Mouse (Mus musculus) thymus, adult 2 months (tissue): ENCODE results near the gene Gm11444. TPM values are rescaled to one million over a fixed set of nuclear protein-coding genes. Genes with fewer than 3 reads are reported as not detected.

Experiments used
- DNase-seq: peaks from one replicate; pipeline ENCODE4 v3.0.0; 2021
- H3K27ac ChIP-seq: fragments of 200-500 bp; 2 replicates; pipeline ENCODE4 v1.5.1; 2012; ENCODE audit warnings: low read length, control low read depth; ENCODE audit not compliant: control insufficient read depth, insufficient read depth
- H3K27me3 ChIP-seq: fragments of 200-500 bp; 2 replicates; pipeline ENCODE4 v1.6.1; 2012; ENCODE audit warnings: mild to moderate bottlenecking, low read length, moderate library complexity, mixed read lengths; ENCODE audit not compliant: control insufficient read depth, insufficient read depth
- H3K36me3 ChIP-seq: fragments of 200-500 bp; 2 replicates; pipeline ENCODE4 v1.6.1; 2012; ENCODE audit warnings: mild to moderate bottlenecking, low read length, moderate library complexity; ENCODE audit not compliant: control insufficient read depth, insufficient read depth
- H3K4me1 ChIP-seq: fragments of 200-500 bp; replicated peaks from 2 replicates; pipeline ENCODE4 v1.6.1; 2012; ENCODE audit warnings: low read length; ENCODE audit not compliant: control insufficient read depth, insufficient read depth
- H3K4me3 ChIP-seq: fragments of 200-500 bp; 2 replicates; pipeline ENCODE4 v1.5.1; 2012; ENCODE audit warnings: mild to moderate bottlenecking, low read length, control low read depth, moderate library complexity; ENCODE audit not compliant: control insufficient read depth, insufficient read depth
- CTCF ChIP-seq: fragments of 200-500 bp; IDR thresholded peaks from 2 replicates; pipeline ENCODE4 v1.5.1; 2012; ENCODE audit warnings: mild to moderate bottlenecking, control low read depth, low read length, moderate library complexity, borderline replicate concordance; ENCODE audit not compliant: control insufficient read depth, poor library complexity, insufficient read depth; ENCODE audit errors: extremely low read depth
- POLR2A ChIP-seq: fragments of 200-500 bp; IDR thresholded peaks from 2 replicates; pipeline ENCODE4 v1.6.1; 2012; ENCODE audit warnings: mild to moderate bottlenecking, low read length, control low read depth, moderate library complexity; ENCODE audit not compliant: control insufficient read depth, poor library complexity, insufficient read depth; ENCODE audit errors: extremely low read depth
- WGBS: fragments of 180-500 bp; shearing (Covaris S2); methylation state at CpG from one replicate; pipeline ENCODE4 v1.1.7; 2018; 5-methylcytosine and 5-hydroxymethylcytosine counted together
- polyA plus RNA-seq: library from polyadenylated mRNA; depleted of rRNA; stranded (reverse); fragments of >200 nt; gene quantifications from 2 replicates; pipeline ENCODE4 v1.2.3, GENCODE M21; 2012

The Gm11444 gene
- polyA plus RNA-seq, 1 experiment: not detected

GRCm38 (mm10) chr11:85835753-85836522 lies 14.2 kb downstream of the Gm11444 start:
- H3K27ac ChIP-seq: no peak overlapping the region
- H3K27me3 ChIP-seq: peaks cover 56% of the 10 kb centered on the region
- no peaks in the 10 kb centered on the region for H3K36me3 ChIP-seq
- peaks cover 3% of the 10 kb centered on the region; the same call in 1 of the 2 replicates for H3K4me1 ChIP-seq
- 18% methylated on average over 16 of the region's 16 CpGs for WGBS
- no peak overlapping the region for H3K4me3 ChIP-seq
- TF ChIP-seq POLR2A (no peak), CTCF (no peak)
- no peak for DNase-seq

GRCm38 (mm10) chr11:85835001-85835752 lies 15.0 kb downstream of the Gm11444 start:
- H3K36me3 ChIP-seq: no peaks in the 10 kb centered on the region
- H3K4me1 ChIP-seq: peaks cover 3% of the 10 kb centered on the region; the same call in 1 of the 2 replicates
- no peak for TF ChIP-seq POLR2A
- TF ChIP-seq CTCF: no peak
- no peak overlapping the region for H3K27ac ChIP-seq
- H3K4me3 ChIP-seq: no peak overlapping the region
- H3K27me3 ChIP-seq: peaks cover 51% of the 10 kb centered on the region
- 16% methylated on average over 9 of the region's 9 CpGs for WGBS
- DNase-seq: no peak

GRCm38 (mm10) chr11:85834386-85834931 lies 15.7 kb downstream of the Gm11444 start:
- Histone ChIP-seq H3K4me3 (no peak overlapping the region), H3K27me3 (peaks cover 49% of the 10 kb centered on the region), H3K27ac (no peak overlapping the region), H3K36me3 (no peaks in the 10 kb centered on the region), H3K4me1 (peaks cover 3% of the 10 kb centered on the region; the same call in 1 of the 2 replicates)
- WGBS: 11% methylated on average over 17 of the region's 17 CpGs
- no peak for DNase-seq
- TF ChIP-seq CTCF: no peak
- no peak for TF ChIP-seq POLR2A

GRCm38 (mm10) chr11:85833761-85834385 lies 16.3 kb downstream of the Gm11444 start:
- no peak for DNase-seq
- H3K4me3 ChIP-seq: no peak overlapping the region
- WGBS: 15% methylated on average over 11 of the region's 11 CpGs

DNA sequence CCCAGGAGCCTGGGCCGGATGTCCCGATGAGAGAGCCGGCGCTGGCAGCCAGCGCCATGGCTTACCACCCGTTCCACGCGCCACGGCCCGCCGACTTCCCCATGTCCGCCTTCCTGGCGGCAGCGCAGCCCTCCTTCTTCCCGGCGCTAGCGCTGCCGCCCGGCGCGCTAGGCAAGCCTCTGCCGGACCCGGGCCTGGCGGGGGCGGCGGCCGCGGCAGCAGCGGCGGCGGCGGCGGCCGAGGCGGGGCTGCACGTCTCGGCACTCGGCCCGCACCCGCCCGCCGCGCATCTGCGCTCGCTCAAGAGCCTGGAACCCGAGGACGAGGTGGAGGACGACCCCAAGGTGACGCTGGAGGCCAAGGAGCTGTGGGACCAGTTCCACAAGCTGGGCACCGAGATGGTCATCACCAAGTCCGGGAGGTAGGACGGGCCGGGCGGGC lies 17.0 kb downstream of the Gm11444 start:
- Histone ChIP-seq H3K27me3 (peaks cover 52% of the 10 kb centered on the region), H3K36me3 (no peaks in the 10 kb centered on the region), H3K4me3 (no peak overlapping the region), H3K4me1 (peaks cover 3% of the 10 kb centered on the region; the same call in 1 of the 2 replicates), H3K27ac (no peak overlapping the region)
- DNase-seq: no peak
- TF ChIP-seq CTCF (no peak), POLR2A (no peak)
- 1% methylated on average over 53 of the region's 54 CpGs for WGBS

More at GRCm38 (mm10) chr11:85833761-85834385, 16.3 kb downstream of the Gm11444 start:
- Histone ChIP-seq H3K27me3 (peaks cover 50% of the 10 kb centered on the region), H3K27ac (no peak overlapping the region), H3K36me3 (no peaks in the 10 kb centered on the region), H3K4me1 (peaks cover 3% of the 10 kb centered on the region; the same call in 1 of the 2 replicates)
- no peak for TF ChIP-seq POLR2A
- no peak for TF ChIP-seq CTCF

DNA sequence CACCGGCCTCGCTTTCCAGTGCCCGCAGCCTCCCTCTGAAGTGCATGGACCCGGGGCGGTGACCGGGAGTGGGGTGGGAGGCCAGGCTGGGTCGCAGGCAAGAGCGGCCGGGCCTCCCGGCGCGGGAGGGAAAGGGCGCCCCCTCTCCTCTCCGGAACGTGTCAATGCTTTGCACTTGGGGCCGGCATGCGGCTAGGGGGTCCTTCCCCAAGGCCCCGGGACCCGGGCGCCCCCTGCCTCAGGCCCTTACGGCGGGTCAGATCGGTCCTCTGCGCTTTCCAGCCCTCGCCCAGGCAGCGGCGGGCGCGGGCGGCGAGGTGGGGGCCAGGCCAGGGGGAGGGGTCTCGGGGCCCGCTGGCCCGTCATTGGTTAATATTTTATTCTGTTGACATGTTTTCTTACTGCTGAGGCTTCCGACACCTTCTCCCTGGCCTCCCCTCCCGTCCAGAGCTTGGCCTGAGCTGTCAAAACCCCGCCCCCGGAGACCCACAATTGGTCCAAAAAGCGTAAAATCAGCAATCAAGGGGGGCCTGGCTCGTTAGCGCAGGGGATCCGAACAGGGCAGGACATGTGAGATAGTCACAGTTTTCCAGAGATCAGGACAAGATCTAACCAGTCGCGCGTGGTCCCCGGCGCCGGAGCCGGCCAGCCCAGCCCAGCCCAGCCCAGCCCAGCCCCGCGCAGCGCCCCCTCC lies 17.8 kb downstream of the Gm11444 start, which contains the start of gene Tbx2:
Gene Tbx2, plus strand, starts transcription at position 321 of the 694 bp plus-strand sequence.
- Histone ChIP-seq H3K27ac (no peak within 1 kb of the TSS), H3K36me3 (no peaks in the 10 kb centered on the region), H3K4me3 (no peak within 1 kb of the TSS), H3K27me3 (peaks cover 46% of the 10 kb centered on the region), H3K4me1 (peaks cover 3% of the 10 kb centered on the region; the same call in 1 of the 2 replicates)
- TF ChIP-seq POLR2A: no peak
- no peak for TF ChIP-seq CTCF
- DNase-seq: no peak
- WGBS: 4% methylated on average over 52 of the region's 52 CpGs
